Mouse (Mus musculus) liver, postnatal 0 days (tissue): ENCODE data around the gene Hvcn1.

Experiments
- CTCF ChIP-seq: sonication (generic); IDR thresholded peaks from 2 replicates; pipeline ENCODE4 v1.5.1; 2016; ENCODE audit warnings: antibody characterized with exemption, low read depth
- EP300 ChIP-seq: IDR thresholded peaks from 2 replicates; pipeline ENCODE4 v1.6.1; 2016; ENCODE audit warnings: antibody characterized with exemption, low read depth, mild to moderate bottlenecking

DNA sequence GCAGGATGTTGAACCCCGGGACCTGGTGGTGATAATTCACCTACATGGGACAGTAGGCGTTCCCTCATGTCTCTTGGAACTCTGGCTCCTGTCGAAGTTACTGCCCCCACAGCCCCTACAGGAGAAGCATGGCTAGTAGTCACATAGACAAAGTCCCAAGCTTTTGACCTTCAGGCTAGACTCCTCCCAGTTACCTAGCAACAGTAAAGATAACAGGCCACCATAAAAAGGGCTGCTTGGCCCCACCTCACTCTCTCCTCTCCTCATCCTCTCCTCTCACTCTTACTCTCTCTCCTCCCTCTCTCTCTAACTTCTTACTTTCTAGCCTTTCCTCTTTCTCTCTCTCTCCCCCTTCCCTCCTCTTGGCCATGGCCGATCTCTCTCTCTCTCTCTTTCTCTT is 5.7 kb upstream of the Hvcn1 start:
- no peak for TF ChIP-seq CTCF
- TF ChIP-seq EP300, result no peak
